Mouse (Mus musculus): ENCODE results near the gene Gm21586.
"Not testable (repeated sequence)": the region's sequence is repeated elsewhere in the genome, so short reads cannot be mapped to it uniquely, and the experiment has no call there.

Gene Gm21586

GRCm38 (mm10) chr4:42439078-42439477 is at the start of gene Gm21586:
TSS of gene Gm21586 (plus strand) at chr4:42439378.
- not testable (repeated sequence) for DNase-seq (ENCODE audit: low spot score)

GRCm38 (mm10) chr4:42466452-42466851 is 27.3 kb downstream of the Gm21586 start, which contains the start of gene Gm2163:
TSS of gene Gm2163 (plus strand) at chr4:42466752.
- not testable (repeated sequence) for DNase-seq (ENCODE audit: low spot score)
